Mouse (Mus musculus) brain, embryonic 18.5 days (tissue): Measurements from ENCODE around the gene Rnf4.

Experiments used
- DNase-seq: peaks from one replicate; pipeline ENCODE4 v3.0.0-alpha.2; 2012; ENCODE audit warnings: low read depth, low spot score

The Rnf4 gene

GRCm38 (mm10) chr5:34336775-34337450, 824 bp downstream of the Rnf4 start:
- no peak for DNase-seq

DNA sequence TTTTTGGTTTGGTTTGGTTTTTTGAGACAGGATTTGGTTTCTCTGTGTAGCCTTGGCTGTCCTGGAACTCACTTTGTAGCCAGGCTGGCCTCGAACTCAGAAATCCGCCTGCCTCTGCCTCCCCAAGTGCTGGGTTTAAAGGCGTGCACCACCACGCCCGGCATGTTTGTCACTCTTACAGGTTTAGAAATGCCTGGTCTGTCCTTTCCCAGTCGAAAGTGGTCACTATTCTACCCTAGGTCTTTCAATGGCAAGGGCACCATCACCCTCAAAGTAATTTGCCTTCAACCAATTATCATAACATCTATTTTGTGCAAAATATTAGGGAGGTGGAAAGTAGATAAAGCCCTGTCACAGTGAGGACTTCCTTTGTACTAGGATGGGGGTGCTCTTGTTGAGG, 4.2 kb downstream of the Rnf4 start:
- DNase-seq: no peak

- no peak for DNase-seq
Measured at GRCm38 (mm10) chr5:34352084-34352631, 16.1 kb downstream of the Rnf4 start.

GRCm38 (mm10) chr5:34360261-34360660, 24.2 kb downstream of the Rnf4 start:
- no peak for DNase-seq

GRCm38 (mm10) chr5:34363115-34363514, 27.0 kb downstream of the Rnf4 start:
- DNase-seq: no peak

DNA sequence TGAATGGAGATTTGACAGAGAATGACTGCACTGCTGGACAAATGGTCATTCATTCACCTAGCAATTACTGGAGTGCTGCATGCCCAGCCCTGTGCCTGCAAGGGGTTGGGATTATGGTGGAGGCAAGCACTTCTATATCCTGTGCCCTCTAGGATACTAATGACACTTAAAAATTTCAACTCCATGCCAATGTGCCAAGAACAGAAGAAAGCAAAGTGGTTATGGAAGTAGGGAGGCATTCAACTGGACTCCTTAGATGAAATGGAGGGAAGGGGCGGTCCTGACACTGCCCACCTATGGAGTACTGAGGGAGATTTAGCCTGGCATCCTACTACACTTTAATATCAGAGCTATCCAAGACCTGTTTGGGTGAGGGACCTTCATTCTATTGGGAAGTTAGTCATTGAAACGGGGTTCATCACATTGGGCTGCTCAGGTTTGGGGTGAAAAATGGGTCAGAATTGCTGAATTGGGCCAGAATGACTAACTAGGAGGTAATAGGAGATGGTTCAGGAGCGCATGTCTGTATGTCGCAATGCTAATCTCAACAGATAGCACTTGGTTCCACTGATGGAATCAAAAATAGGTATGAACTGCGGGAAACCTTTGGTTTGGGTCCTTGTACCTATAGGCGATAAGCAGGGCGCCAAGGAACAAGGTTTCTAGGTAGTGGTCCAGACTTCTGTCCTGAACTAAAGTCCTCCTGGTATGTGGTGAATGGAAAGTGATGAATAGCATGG, 32.6 kb downstream of the Rnf4 start:
- DNase-seq: no peak

DNA sequence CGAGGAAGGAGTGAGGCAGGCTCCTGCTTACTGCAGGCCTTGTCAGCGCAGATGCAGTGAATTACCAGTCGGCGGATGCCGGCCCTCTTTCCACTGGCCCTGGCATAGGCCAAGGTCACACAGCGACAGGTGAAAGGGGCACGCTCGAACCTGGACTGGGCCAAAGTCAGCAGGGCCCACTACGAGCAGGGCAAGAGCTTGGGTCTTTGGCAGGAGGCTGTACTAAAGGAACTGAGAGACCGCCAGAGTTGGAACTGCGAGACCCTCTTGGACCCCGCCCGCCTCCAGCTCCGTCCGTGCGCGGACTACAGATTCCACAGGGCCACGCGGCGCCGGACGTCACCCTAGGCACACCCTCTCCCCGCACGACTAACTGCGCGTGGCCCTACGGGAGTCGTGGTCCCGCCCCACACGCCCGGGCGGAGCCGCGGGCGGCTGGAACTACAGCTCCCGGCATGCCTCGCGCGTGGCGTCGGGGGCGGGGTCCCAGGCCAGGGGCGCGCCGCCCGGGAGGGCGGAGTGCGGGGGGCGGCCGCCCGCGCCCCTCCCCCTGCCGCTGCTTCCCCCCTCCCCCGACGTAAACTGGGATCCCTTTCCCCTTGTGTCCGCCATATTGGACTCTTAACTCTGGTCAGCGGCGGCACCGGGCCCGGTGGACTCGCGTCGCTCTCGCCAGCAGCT, 33.4 kb downstream of the Rnf4 start, which contains the start of gene Fam193a:
Gene Fam193a (plus strand): TSS at position 593 of the 681 bp plus-strand sequence.
- peak; percentile 97 for DNase-seq

- no peak for DNase-seq
Measured at GRCm38 (mm10) chr5:34370022-34370823, 34.1 kb downstream of the Rnf4 start.

DNA sequence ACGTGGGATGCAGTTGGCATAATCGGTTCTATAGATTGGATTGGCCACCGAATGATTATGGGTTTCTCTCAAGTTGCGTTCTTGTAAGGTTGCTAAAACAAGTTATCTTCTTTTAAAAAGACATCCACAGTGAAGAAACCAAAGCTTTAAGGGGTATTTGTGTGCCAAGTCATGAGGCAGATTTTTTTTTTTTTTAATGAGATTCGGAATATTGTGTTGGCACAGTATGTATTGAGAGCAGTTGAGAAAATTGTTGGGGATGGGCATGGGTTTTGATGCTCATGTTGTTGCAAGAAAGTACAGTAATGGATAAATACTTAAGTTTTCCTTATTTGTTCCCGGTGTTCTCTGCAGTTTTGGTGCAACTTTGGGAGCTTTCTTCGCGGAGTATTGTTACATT, 34.8 kb downstream of the Rnf4 start:
- DNase-seq: no peak

- DNase-seq: no peak
Measured at GRCm38 (mm10) chr5:34372141-34372540, 36.1 kb downstream of the Rnf4 start.

- no peak for DNase-seq
Measured at GRCm38 (mm10) chr5:34372541-34372940, 36.5 kb downstream of the Rnf4 start.

DNA sequence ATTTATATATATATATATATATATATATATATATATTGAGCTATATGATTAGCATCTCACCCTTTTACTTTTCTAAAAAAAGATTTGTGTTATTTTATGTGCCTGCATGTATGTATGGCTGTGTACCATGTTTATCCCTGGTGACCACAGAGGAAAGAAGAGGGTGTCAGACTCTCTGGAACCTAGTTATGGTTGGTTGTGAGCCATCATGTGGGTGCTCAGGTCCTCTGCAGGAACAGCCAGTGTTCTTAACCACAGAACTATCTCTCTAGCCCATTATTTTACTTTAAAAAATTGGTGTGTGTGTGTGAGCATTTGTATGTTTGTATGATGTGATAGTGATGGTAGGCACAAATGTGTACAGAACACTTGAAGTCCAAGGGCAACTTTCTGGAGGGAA, 42.7 kb downstream of the Rnf4 start:
- DNase-seq: no peak

- DNase-seq: no peak
Measured at GRCm38 (mm10) chr5:34381700-34382099, 45.6 kb downstream of the Rnf4 start.

- DNase-seq: no peak
Measured at GRCm38 (mm10) chr5:34385616-34386015, 49.5 kb downstream of the Rnf4 start.

- no peak for DNase-seq
Measured at GRCm38 (mm10) chr5:34386744-34387143, 50.7 kb downstream of the Rnf4 start.

GRCm38 (mm10) chr5:34393251-34393650, 57.2 kb downstream of the Rnf4 start:
- no peak for DNase-seq

DNA sequence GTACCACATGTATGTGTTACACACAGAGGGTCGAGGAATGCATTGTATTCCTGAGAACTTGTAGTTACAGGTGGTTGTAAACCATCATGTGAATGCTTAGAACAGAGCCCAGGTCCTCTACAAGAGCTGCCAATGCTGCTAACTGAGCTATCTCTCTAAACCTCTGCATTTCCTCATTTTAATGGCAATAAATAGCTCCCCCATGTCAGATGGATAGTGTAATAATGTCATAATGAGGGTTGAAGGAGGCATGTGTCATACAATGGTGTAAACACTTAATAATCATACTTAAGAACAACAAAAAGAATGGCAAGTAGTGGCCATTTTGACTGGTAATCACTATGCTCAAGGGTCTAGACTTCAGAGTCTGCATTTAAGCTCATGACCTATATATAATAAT, 59.3 kb downstream of the Rnf4 start:
- DNase-seq: no peak

- no peak for DNase-seq
Measured at GRCm38 (mm10) chr5:34395850-34396540, 59.9 kb downstream of the Rnf4 start.

- no peak for DNase-seq
Measured at GRCm38 (mm10) chr5:34397866-34398265, 61.8 kb downstream of the Rnf4 start.

DNA sequence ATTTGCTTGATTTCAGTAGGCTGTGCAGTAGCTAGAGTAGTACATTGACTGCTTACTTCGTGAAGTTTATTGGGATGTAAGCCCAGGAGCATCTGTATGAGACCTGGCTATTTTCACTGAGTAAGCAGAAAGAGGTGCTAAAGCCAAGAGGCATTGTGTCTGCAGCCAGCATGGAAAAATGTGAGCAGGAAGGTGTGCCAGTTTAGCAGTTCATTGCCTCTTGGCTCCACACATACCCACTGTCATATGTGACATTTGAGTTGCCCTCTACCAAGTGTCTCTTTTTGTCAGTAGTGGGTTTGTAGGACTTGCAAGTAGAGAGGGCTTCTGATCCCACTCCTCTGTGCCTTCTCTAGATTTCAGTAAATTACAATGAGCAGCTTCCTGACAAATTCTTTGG, 62.2 kb downstream of the Rnf4 start:
- no peak for DNase-seq
